Mouse (Mus musculus) kidney, postnatal 4 days (tissue): ENCODE measurements around the gene Dus3l.
A peak's percentile ranks its signal among the peaks of the same experiment; 100 is the strongest.

Source experiments
- DNase-seq, 2 experiments: peaks; one replicate each; pipeline ENCODE4 v3.0.0; 2021; ENCODE audit warnings: mixed read lengths in 2 of 2

Dus3l gene

GRCm38 (mm10) chr17:56754271-56755185 is 10.0 kb upstream of the Dus3l start:
- DNase-seq: peak in 1 of 2 experiments; percentile 35

GRCm38 (mm10) chr17:56756703-56757399 is 7.7 kb upstream of the Dus3l start:
- DNase-seq: peak; percentile 59 to 70

- DNase-seq: peak; percentile 96 to 97
Measured at GRCm38 (mm10) chr17:56757416-56758123, 7.0 kb upstream of the Dus3l start, which contains the start of gene Nrtn. Gene Nrtn, minus strand, starts transcription at chr17:56757530.

- peak; percentile 85 to 90 for DNase-seq
Measured at GRCm38 (mm10) chr17:56758132-56758531, 6.4 kb upstream of the Dus3l start.

GRCm38 (mm10) chr17:56759261-56759660 is 5.3 kb upstream of the Dus3l start:
- no peak for DNase-seq

GRCm38 (mm10) chr17:56761077-56761476 is 3.5 kb upstream of the Dus3l start:
- no peak for DNase-seq

- peak; percentile 95 to 96 for DNase-seq
Measured at GRCm38 (mm10) chr17:56761991-56762410, 2.6 kb upstream of the Dus3l start.

- peak; percentile 60 to 69 for DNase-seq
Measured at GRCm38 (mm10) chr17:56762769-56763731, 1.5 kb upstream of the Dus3l start.

- DNase-seq: no peak
Measured at GRCm38 (mm10) chr17:56763741-56764250, 761 bp upstream of the Dus3l start.

- no peak for DNase-seq
Measured at GRCm38 (mm10) chr17:56765431-56765830, 874 bp downstream of the Dus3l start.

GRCm38 (mm10) chr17:56766631-56767405 is 2.3 kb downstream of the Dus3l start:
- DNase-seq: no peak

GRCm38 (mm10) chr17:56767531-56768135 is 3.1 kb downstream of the Dus3l start:
- DNase-seq: no peak

- no peak for DNase-seq
Measured at GRCm38 (mm10) chr17:56768941-56769340, 4.4 kb downstream of the Dus3l start.

GRCm38 (mm10) chr17:56769950-56770349 is 5.4 kb downstream of the Dus3l start, which contains the start of gene Prr22:
Gene Prr22, plus strand, starts transcription at chr17:56770250.
- DNase-seq: no peak

GRCm38 (mm10) chr17:56777568-56777967 is 13.0 kb downstream of the Dus3l start:
- DNase-seq: no peak

GRCm38 (mm10) chr17:56778779-56779362 is 14.3 kb downstream of the Dus3l start:
- peak; percentile 37 to 59 for DNase-seq

- peak in 1 of 2 experiments; percentile 38 for DNase-seq
Measured at GRCm38 (mm10) chr17:56780291-56780978, 15.9 kb downstream of the Dus3l start.

- no peak for DNase-seq
Measured at GRCm38 (mm10) chr17:56788886-56789285, 24.3 kb downstream of the Dus3l start.

- no peak for DNase-seq
Measured at GRCm38 (mm10) chr17:56789286-56789685, 24.7 kb downstream of the Dus3l start.
